Mouse (Mus musculus): ENCODE measurements around the gene Rab3c.

Rab3c gene

GRCm38 (mm10) chr13:110280563-110281144 lies at the start of gene Rab3c:
Gene Rab3c (minus strand): TSS chr13:110280996.
- DNase-seq (ENCODE audit: low spot score in 2 of 2), result no peak

GRCm38 (mm10) chr13:110318746-110319145 lies 38.0 kb upstream of the Rab3c start:
- DNase-seq (ENCODE audit: low spot score in 2 of 2), result peak; percentile 6 to 26

GRCm38 (mm10) chr13:110307188-110307587 lies 26.4 kb upstream of the Rab3c start:
- DNase-seq (ENCODE audit: low spot score in 2 of 2), result no peak

GRCm38 (mm10) chr13:110297112-110297511 lies 16.3 kb upstream of the Rab3c start:
- DNase-seq (ENCODE audit: low spot score in 2 of 2), result no peak

- DNase-seq (ENCODE audit: low spot score in 2 of 2), result no peak
These were observed 7.7 kb upstream of the Rab3c start for GRCm38 (mm10) chr13:110288499-110288898.

GRCm38 (mm10) chr13:110283781-110284180 lies 3.0 kb upstream of the Rab3c start:
- DNase-seq (ENCODE audit: low spot score in 2 of 2), result no peak

GRCm38 (mm10) chr13:110280028-110280562 lies 701 bp downstream of the Rab3c start:
- peak; percentile 85 to 89 for DNase-seq (ENCODE audit: low spot score in 2 of 2)

GRCm38 (mm10) chr13:110278976-110279736 lies 1.6 kb downstream of the Rab3c start:
- DNase-seq (ENCODE audit: low spot score in 2 of 2), result no peak

GRCm38 (mm10) chr13:110277709-110278108 lies 3.1 kb downstream of the Rab3c start:
- DNase-seq (ENCODE audit: low spot score in 2 of 2), result no peak

GRCm38 (mm10) chr13:110275471-110275870 lies 5.3 kb downstream of the Rab3c start:
- no peak for DNase-seq (ENCODE audit: low spot score in 2 of 2)

- no peak for DNase-seq (ENCODE audit: low spot score in 2 of 2)
These were observed 20.1 kb downstream of the Rab3c start for GRCm38 (mm10) chr13:110260649-110261048.

GRCm38 (mm10) chr13:110251453-110251852 lies 29.3 kb downstream of the Rab3c start:
- DNase-seq (ENCODE audit: low spot score in 2 of 2), result no peak

GRCm38 (mm10) chr13:110248481-110248880 lies 32.3 kb downstream of the Rab3c start:
- DNase-seq (ENCODE audit: low spot score in 2 of 2), result no peak

- no peak for DNase-seq (ENCODE audit: low spot score in 2 of 2)
These were observed 41.8 kb downstream of the Rab3c start for GRCm38 (mm10) chr13:110238970-110239369.

- DNase-seq (ENCODE audit: low spot score in 2 of 2), result no peak
These were observed 43.4 kb downstream of the Rab3c start for GRCm38 (mm10) chr13:110237209-110237935.

- no peak for DNase-seq (ENCODE audit: low spot score in 2 of 2)
These were observed 47.4 kb downstream of the Rab3c start for GRCm38 (mm10) chr13:110233364-110233763.

GRCm38 (mm10) chr13:110231086-110231688 lies 49.6 kb downstream of the Rab3c start:
- no peak for DNase-seq (ENCODE audit: low spot score in 2 of 2)

- DNase-seq (ENCODE audit: low spot score in 2 of 2), result no peak
These were observed 50.8 kb downstream of the Rab3c start for GRCm38 (mm10) chr13:110230046-110230445.

- no peak for DNase-seq (ENCODE audit: low spot score in 2 of 2)
These were observed 61.6 kb downstream of the Rab3c start for GRCm38 (mm10) chr13:110219195-110219594.

- no peak for DNase-seq (ENCODE audit: low spot score in 2 of 2)
These were observed 62.3 kb downstream of the Rab3c start for GRCm38 (mm10) chr13:110218497-110218896.

- DNase-seq (ENCODE audit: low spot score in 2 of 2), result peak in 1 of 2 experiments; percentile 32
These were observed 69.2 kb downstream of the Rab3c start for GRCm38 (mm10) chr13:110211526-110212075.

GRCm38 (mm10) chr13:110198906-110199305 lies 81.9 kb downstream of the Rab3c start:
- DNase-seq (ENCODE audit: low spot score in 2 of 2), result peak in 1 of 2 experiments; percentile 44
